Comparison of ENCODE assay signal across 18 mouse cellular contexts in the genomic region with DNA sequence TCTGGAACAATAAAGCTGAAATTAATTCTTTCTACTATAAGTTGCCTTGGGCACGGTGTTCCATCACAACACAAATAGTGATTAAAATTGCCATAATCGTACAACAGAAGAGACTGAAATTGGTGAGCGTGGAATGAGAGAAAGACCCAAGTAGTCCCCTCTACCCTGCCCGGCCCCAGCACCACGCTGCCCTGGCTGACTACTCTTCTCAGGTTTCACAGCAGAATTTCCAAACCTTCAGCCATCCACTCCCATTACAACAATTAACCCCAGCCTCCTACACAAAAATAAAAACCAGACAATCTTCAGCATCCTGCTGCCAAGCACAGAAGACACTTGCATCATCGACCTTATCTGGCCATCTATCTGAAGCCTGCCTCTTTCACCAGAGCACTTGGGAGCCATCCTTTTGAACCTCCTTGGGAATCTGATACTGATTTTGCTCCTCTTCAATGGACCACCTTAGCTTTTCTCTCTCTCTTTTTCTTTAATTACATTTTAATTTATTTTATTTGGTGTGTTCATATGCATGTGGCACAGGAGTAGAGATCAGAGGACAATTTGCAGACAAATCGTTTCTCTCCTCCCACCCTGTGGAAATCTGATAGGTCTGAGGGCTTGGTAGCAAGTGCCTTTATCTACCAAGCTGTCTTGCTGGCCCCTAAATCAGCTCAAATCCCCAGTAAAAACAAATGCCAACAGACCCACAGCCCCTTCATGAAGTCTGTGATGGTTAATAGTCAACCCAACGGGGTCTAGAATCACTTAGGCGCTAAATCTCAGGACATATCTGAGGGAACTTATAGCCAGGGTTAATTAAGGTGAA. TPM values are rescaled to one million over a fixed set of nuclear protein-coding genes. Genes with fewer than 3 reads are reported as not detected.
DNase-seq lines count a peak whose midpoint lies in the region; ATAC-seq and TF ChIP-seq lines count a peak whose summit lies in the region.
"Had no signal": no experiment of that assay in that cellular context is flagged by ENCODE, and none has a peak within 500 bp of the region (broad histone marks: within the 10 kb centered on the region; RNA-seq: fewer than 3 reads in every experiment).

No protein-coding gene starts in this region.

- H3K79me2 ChIP-seq in myocyte (ENCODE audit: control insufficient read depth, insufficient read depth) = no peaks in the 10 kb centered on the region

- H3K9me3 ChIP-seq in kidney, embryonic 16.5 days (ENCODE audit: low read length) = no peaks in the 10 kb centered on the region
- no peaks in the 10 kb centered on the region for H3K9me3 ChIP-seq in forebrain, embryonic 16.5 days (ENCODE audit: control insufficient read depth, low read length)
- H3K9me3 ChIP-seq: hindbrain, embryonic 13.5 days; intestine, embryonic 15.5 days; liver, embryonic 12.5 days; megakaryocyte, embryonic 14.5 days had no signal

- H3K4me2 ChIP-seq in kidney, embryonic 16.5 days (replicated peaks; ENCODE audit: low read depth, low read length) = no peak overlapping the region
- peak overlapping the region; percentile 65 for H3K4me2 ChIP-seq in myocyte (ENCODE audit: low read depth)
- no peak overlapping the region for H3K4me2 ChIP-seq in forebrain, embryonic 16.5 days (ENCODE audit: low read length)
- H3K4me2 ChIP-seq: hindbrain, embryonic 13.5 days; intestine, embryonic 15.5 days; liver, embryonic 12.5 days had no signal

- no peak overlapping the region for H3ac ChIP-seq in myocyte (ENCODE audit: control insufficient read depth, insufficient read length)

- no peaks in the 10 kb centered on the region for H3K27me3 ChIP-seq in kidney, embryonic 16.5 days (ENCODE audit: insufficient read depth, low read length)
- H3K27me3 ChIP-seq in myocyte (ENCODE audit: control insufficient read depth, insufficient read depth, insufficient read length) = no peaks in the 10 kb centered on the region
- no peaks in the 10 kb centered on the region for H3K27me3 ChIP-seq in forebrain, embryonic 16.5 days (replicated peaks; ENCODE audit: control insufficient read depth, insufficient read depth, low read length)
- H3K27me3 ChIP-seq: hindbrain, embryonic 13.5 days; intestine, embryonic 15.5 days; liver, embryonic 12.5 days had no signal

- no peak for TF ChIP-seq POLR2A in myocyte (IDR thresholded peaks at IDR 0.05; ENCODE audit: insufficient read length, low read depth)

- DNase-seq in kidney, adult 9 months = no peak
- peak; percentile 35 for DNase-seq in embryo, embryonic 10.5 days (ENCODE audit: low spot score)
- no peak for DNase-seq in testis, postnatal 14 days (ENCODE audit: low spot score)
- DNase-seq: cerebellum, adult 11 months; cerebellum, postnatal 25 days; forebrain, postnatal 0 days; kidney, postnatal 4 days; thymus, adult 18-20 months had no signal

- no peak overlapping the region for H3K27ac ChIP-seq in kidney, embryonic 16.5 days (ENCODE audit: low read length)
- no peak overlapping the region for H3K27ac ChIP-seq in forebrain, embryonic 16.5 days (ENCODE audit: low read length)
- H3K27ac ChIP-seq: hindbrain, embryonic 13.5 days; intestine, embryonic 15.5 days; liver, embryonic 12.5 days had no signal

- 24% methylated on average over 9 of the region's 9 CpGs for WGBS in kidney, embryonic 16.5 days
- 81% methylated on average over 9 of the region's 9 CpGs for WGBS in forebrain, embryonic 16.5 days

- H3K4me3 ChIP-seq in kidney, embryonic 16.5 days (ENCODE audit: low read length) = no peak overlapping the region
- no peak overlapping the region for H3K4me3 ChIP-seq in myocyte
- H3K4me3 ChIP-seq in forebrain, embryonic 16.5 days (replicated peaks; ENCODE audit: low read length) = no peak overlapping the region
- H3K4me3 ChIP-seq: erythroblast, embryonic 14.5 days; hindbrain, embryonic 13.5 days; intestine, embryonic 15.5 days; liver, embryonic 12.5 days had no signal

- H3K9ac ChIP-seq in kidney, embryonic 16.5 days (replicated peaks; ENCODE audit: low read length) = no peak overlapping the region
- no peak overlapping the region for H3K9ac ChIP-seq in forebrain, embryonic 16.5 days (replicated peaks; ENCODE audit: low read depth, low read length)
- H3K9ac ChIP-seq: forebrain, postnatal 0 days; hindbrain, embryonic 13.5 days; intestine, embryonic 15.5 days; liver, embryonic 12.5 days had no signal

- H3K36me3 ChIP-seq in kidney, embryonic 16.5 days (ENCODE audit: insufficient read depth, low read length) = no peaks in the 10 kb centered on the region
- H3K36me3 ChIP-seq in myocyte (ENCODE audit: control insufficient read depth, insufficient read depth) = no peaks in the 10 kb centered on the region
- H3K36me3 ChIP-seq in forebrain, embryonic 16.5 days (ENCODE audit: control insufficient read depth, insufficient read depth) = no peaks in the 10 kb centered on the region
- H3K36me3 ChIP-seq: hindbrain, embryonic 13.5 days; intestine, embryonic 15.5 days had no signal

- ATAC-seq in kidney, embryonic 16.5 days (ENCODE audit: low FRiP score, low TSS enrichment) = peak; percentile 47; the same call in 1 of the 2 replicates
- ATAC-seq in hematopoietic stem cell, adult 5-6 weeks (replicated peaks in 1 of 2; ENCODE audit: insufficient read depth in 1 of 2, low FRiP score in 2 of 2, low TSS enrichment in 1 of 2, low read depth in 1 of 2, poor library complexity in 2 of 2, severe bottlenecking in 2 of 2) = peak; percentile 40 to 41; a peak in 3 of 4 replicates
- no peak for ATAC-seq in forebrain, embryonic 16.5 days
- ATAC-seq: forebrain, postnatal 0 days; intestine, embryonic 15.5 days; midbrain, embryonic 16.5 days had no signal

- H3K4me1 ChIP-seq in kidney, embryonic 16.5 days (ENCODE audit: insufficient read depth, low read length) = peaks cover 29% of the 10 kb centered on the region
- peaks cover 13% of the 10 kb centered on the region for H3K4me1 ChIP-seq in forebrain, embryonic 16.5 days (replicated peaks; ENCODE audit: control insufficient read depth, insufficient read depth, low read length)
- H3K4me1 ChIP-seq: intestine, embryonic 15.5 days had no signal

TF ChIP-seq in myocyte, 11 proteins besides CTCF, POLR2A, EP300 and RAD21:
- TF ChIP-seq CEBPB (IDR thresholded peaks at IDR 0.05; ENCODE audit: insufficient read depth, poor library complexity, severe bottlenecking) = peak; percentile 39; the same call in 1 of the 2 replicates
- TF ChIP-seq SRF (IDR thresholded peaks at IDR 0.05; ENCODE audit: control insufficient read depth, insufficient read length, low read depth) = no peak

RNA-seq across cellular contexts. Expression of a gene that starts 40.6 kb away (rescaled TPM):
- polyA plus RNA-seq in kidney, embryonic 16.5 days (2015; fragmentation: Nextera tagmentation; extraction: Ambion mirVana) = 1.5 and 1.6 TPM in 2 replicates
- total RNA-seq in hematopoietic stem cell, adult 5-6 weeks (2017) = 2.3 and 6.1 TPM in 2 replicates
- polyA plus RNA-seq in myocyte (2012; fragmentation: generic; extraction: Trizol) = 0.13 TPM
- polyA plus RNA-seq in forebrain, embryonic 16.5 days (2015; fragmentation: Nextera tagmentation; extraction: Ambion mirVana) = 3.5 and 3.8 TPM in 2 replicates

RNA-seq across cellular contexts. Expression of a gene that starts 49.2 kb away (rescaled TPM):
- 42.0 and 43.5 TPM in 2 replicates for polyA plus RNA-seq in kidney, embryonic 16.5 days (2015; fragmentation: Nextera tagmentation; extraction: Ambion mirVana)
- 17.7 and 24.4 TPM in 2 replicates for total RNA-seq in hematopoietic stem cell, adult 5-6 weeks (2017)
- polyA plus RNA-seq in myocyte (2012; fragmentation: generic; extraction: Trizol) = 14.8 TPM
- polyA plus RNA-seq in forebrain, embryonic 16.5 days (2015; fragmentation: Nextera tagmentation; extraction: Ambion mirVana) = 29.8 and 35.7 TPM in 2 replicates
